Mouse (Mus musculus) liver, embryonic 13.5 days (tissue): Measurements from ENCODE around the gene Prr5l. TPM values are rescaled to one million over a fixed set of nuclear protein-coding genes. Genes with fewer than 3 reads are reported as not detected.

Experiments
- ATAC-seq: fragments of 200-750 bp; cut with Nextera tagmentation; 2 replicates; pipeline ENCODE4 v1.8.0; 2017; ENCODE audit warnings: low read depth, mild to moderate bottlenecking, moderate number of reproducible peaks, moderate library complexity
- DNase-seq: peaks from one replicate; pipeline ENCODE4 v3.0.0; 2022
- H3K27ac ChIP-seq: fragments of 300-500 bp; sonication (generic); 2 replicates; pipeline ENCODE4 v1.5.1; 2015; ENCODE audit warnings: moderate library complexity, mild to moderate bottlenecking, inconsistent platforms
- H3K27me3 ChIP-seq: fragments of 300-500 bp; sonication (generic); 2 replicates; pipeline ENCODE4 v1.6.1; 2015; ENCODE audit warnings: mild to moderate bottlenecking, inconsistent platforms
- H3K36me3 ChIP-seq: fragments of 300-500 bp; sonication (generic); 2 replicates; pipeline ENCODE4 v1.6.1; 2015; ENCODE audit warnings: mild to moderate bottlenecking, inconsistent platforms
- H3K4me1 ChIP-seq: fragments of 300-500 bp; sonication (generic); replicated peaks from 2 replicates; pipeline ENCODE4 v1.6.1; 2015; ENCODE audit warnings: inconsistent platforms
- H3K4me2 ChIP-seq: fragments of 300-500 bp; sonication (generic); 2 replicates; pipeline ENCODE4 v1.6.1; 2015; ENCODE audit warnings: inconsistent platforms, mild to moderate bottlenecking, moderate library complexity
- H3K4me3 ChIP-seq: fragments of 300-500 bp; sonication (generic); replicated peaks from 2 replicates; pipeline ENCODE4 v1.5.1; 2015; ENCODE audit warnings: mild to moderate bottlenecking, inconsistent platforms
- H3K9ac ChIP-seq: fragments of 300-500 bp; sonication (generic); 2 replicates; pipeline ENCODE4 v1.6.1; 2015; ENCODE audit warnings: mild to moderate bottlenecking, inconsistent platforms
- H3K9me3 ChIP-seq: fragments of 300-500 bp; sonication (generic); replicated peaks from 2 replicates; pipeline ENCODE4 v1.6.1; 2016; ENCODE audit warnings: inconsistent platforms
- WGBS: fragments of 180-500 bp; shearing (Covaris S2); methylation state at CpG from one replicate; pipeline ENCODE4 v1.1.7; 2015; ENCODE audit not compliant: insufficient replicate concordance; 5-methylcytosine and 5-hydroxymethylcytosine counted together
- polyA plus RNA-seq: library from polyadenylated mRNA; unstranded; fragments of >200 nt; fragmentation: Nextera tagmentation; extraction: Ambion mirVana; gene quantifications from 2 replicates; pipeline ENCODE4 v1.2.1, GENCODE M21; 2015

Prr5l gene
- polyA plus RNA-seq, 1 experiment from 2014 or later: 4.1 TPM

- DNase-seq: no peak
Measured at GRCm38 (mm10) chr2:101830186-101830915, 52.5 kb downstream of the Prr5l start.

GRCm38 (mm10) chr2:101829013-101829412 lies 53.8 kb downstream of the Prr5l start:
- Histone ChIP-seq H3K27me3 (no peaks in the 10 kb centered on the region), H3K4me2 (no peak overlapping the region), H3K4me3 (no peak overlapping the region), H3K4me1 (peaks cover 16% of the 10 kb centered on the region), H3K36me3 (no peaks in the 10 kb centered on the region), H3K9ac (no peak overlapping the region), H3K27ac (no peak overlapping the region), H3K9me3 (no peaks in the 10 kb centered on the region)
- ATAC-seq: no peak
- WGBS: 42% methylated on average over 4 of the region's 4 CpGs
- no peak for DNase-seq

More at GRCm38 (mm10) chr2:101830186-101830915, 52.5 kb downstream of the Prr5l start:
- Histone ChIP-seq H3K4me1 (peaks cover 16% of the 10 kb centered on the region), H3K4me3 (no peak overlapping the region), H3K4me2 (no peak overlapping the region), H3K9ac (no peak overlapping the region), H3K27ac (no peak overlapping the region), H3K27me3 (no peaks in the 10 kb centered on the region), H3K9me3 (no peaks in the 10 kb centered on the region), H3K36me3 (no peaks in the 10 kb centered on the region)
- ATAC-seq: no peak
- 46% methylated on average over 9 of the region's 9 CpGs for WGBS

DNA sequence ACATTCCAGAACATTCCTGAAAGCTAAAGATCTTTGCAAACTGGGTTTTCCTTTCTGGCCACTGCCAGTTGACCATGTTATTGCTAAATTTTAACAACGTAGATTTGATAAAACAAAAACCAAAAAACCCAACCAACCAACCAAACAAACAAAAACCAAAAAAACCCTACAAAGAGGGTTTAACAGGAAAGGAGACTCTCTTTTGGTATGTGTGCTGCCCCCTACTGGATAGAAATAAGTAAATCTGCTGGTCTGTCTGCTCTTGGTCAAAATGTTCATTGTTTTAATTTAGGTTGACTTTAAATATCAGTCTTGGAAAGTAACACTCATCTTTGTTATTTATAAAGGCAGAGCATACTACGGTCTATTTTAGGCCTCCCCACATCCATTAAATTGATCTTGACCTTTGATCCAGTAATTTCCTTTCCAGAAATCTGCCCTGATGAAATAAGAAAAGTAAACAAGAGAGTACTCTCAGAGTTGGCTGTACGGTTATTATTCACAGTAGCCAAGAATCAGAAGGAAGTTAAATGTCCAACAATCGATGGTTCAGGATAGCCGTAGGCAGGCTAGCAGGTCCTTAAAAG lies 54.7 kb downstream of the Prr5l start:
- Histone ChIP-seq H3K9ac (no peak overlapping the region), H3K4me1 (peaks cover 19% of the 10 kb centered on the region), H3K27me3 (no peaks in the 10 kb centered on the region), H3K4me2 (no peak overlapping the region), H3K27ac (no peak overlapping the region), H3K36me3 (no peaks in the 10 kb centered on the region), H3K4me3 (no peak overlapping the region), H3K9me3 (no peaks in the 10 kb centered on the region)
- ATAC-seq: no peak
- DNase-seq: no peak
- WGBS: 48% methylated on average over 5 of the region's 5 CpGs

GRCm38 (mm10) chr2:101827626-101828025 lies 55.2 kb downstream of the Prr5l start:
- Histone ChIP-seq H3K4me1 (peaks cover 25% of the 10 kb centered on the region), H3K36me3 (no peaks in the 10 kb centered on the region), H3K9me3 (no peaks in the 10 kb centered on the region), H3K4me3 (no peak overlapping the region), H3K27ac (no peak overlapping the region), H3K4me2 (no peak overlapping the region), H3K27me3 (no peaks in the 10 kb centered on the region), H3K9ac (no peak overlapping the region)
- DNase-seq: no peak
- WGBS: 8% methylated on average over 5 of the region's 5 CpGs
- ATAC-seq: peak; percentile 61

DNA sequence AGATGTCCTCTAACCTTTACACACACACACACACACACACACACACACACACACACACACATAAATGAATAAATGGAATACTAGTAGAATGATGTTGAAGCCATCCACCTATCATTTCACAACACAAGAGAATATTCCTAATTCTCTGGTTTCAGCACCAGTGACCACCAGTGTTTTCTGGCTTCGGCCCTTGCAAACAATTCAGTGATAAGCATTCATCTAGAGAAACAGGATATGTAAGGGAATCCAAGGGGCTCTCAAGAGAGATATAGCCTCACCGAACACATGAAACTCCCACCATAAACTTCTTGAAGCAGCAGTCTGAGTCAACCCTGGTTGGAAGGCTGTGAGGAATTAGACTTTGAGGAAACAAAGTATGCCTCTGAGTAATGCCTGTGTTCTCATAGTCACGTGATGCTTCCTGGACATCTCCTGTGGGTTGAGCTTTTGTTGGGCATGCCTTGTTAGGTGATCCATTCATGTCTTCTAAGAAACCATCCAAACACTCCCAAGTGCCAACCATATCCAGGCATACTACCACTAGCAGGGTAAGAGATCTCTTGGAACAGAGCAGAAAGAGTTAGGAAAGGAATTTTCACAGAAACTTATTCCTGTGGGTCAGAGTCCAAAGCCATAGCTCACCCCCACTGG lies 55.8 kb downstream of the Prr5l start:
- H3K9ac ChIP-seq: no peak overlapping the region
- no peaks in the 10 kb centered on the region for H3K36me3 ChIP-seq
- WGBS: 46% methylated on average over 3 of the region's 3 CpGs
- H3K27me3 ChIP-seq: no peaks in the 10 kb centered on the region
- H3K4me1 ChIP-seq: peaks cover 21% of the 10 kb centered on the region
- H3K27ac ChIP-seq: no peak overlapping the region
- no peak overlapping the region for H3K4me3 ChIP-seq
- ATAC-seq (no peak), DNase-seq (no peak)
- no peak overlapping the region for H3K4me2 ChIP-seq
- no peaks in the 10 kb centered on the region for H3K9me3 ChIP-seq

DNA sequence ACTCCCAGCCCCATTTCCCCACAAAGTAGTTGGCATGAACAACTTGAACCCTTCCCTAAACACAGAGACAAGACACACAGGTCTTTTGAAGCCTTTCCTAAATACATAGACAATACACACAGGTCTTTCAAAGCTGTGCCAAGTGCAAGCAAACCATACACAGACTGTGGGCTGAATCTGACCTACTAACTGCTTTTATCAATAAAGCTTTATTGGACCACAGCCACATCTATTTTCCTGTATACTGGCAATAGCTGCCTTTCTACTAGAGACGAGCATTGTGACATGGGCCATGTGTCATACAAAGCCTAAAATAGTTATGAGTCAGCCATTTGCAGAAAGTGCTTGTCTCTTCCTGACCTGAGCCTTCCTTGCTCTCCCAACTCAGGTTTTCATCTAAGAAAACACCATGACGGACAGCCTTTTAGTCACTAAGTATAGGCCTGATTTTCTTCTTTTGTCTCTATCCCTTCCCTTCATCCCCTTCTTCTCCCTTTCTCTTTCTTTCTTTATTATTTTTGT lies 56.6 kb downstream of the Prr5l start:
- no peak overlapping the region for H3K9ac ChIP-seq
- DNase-seq: no peak
- ATAC-seq: no peak
- 55% methylated on average over 2 of the region's 2 CpGs for WGBS
- no peaks in the 10 kb centered on the region for H3K27me3 ChIP-seq
- H3K4me3 ChIP-seq: no peak overlapping the region
- H3K4me2 ChIP-seq: no peak overlapping the region
- H3K4me1 ChIP-seq: peaks cover 22% of the 10 kb centered on the region
- H3K27ac ChIP-seq: no peak overlapping the region
- no peaks in the 10 kb centered on the region for H3K9me3 ChIP-seq
- H3K36me3 ChIP-seq: no peaks in the 10 kb centered on the region

DNA sequence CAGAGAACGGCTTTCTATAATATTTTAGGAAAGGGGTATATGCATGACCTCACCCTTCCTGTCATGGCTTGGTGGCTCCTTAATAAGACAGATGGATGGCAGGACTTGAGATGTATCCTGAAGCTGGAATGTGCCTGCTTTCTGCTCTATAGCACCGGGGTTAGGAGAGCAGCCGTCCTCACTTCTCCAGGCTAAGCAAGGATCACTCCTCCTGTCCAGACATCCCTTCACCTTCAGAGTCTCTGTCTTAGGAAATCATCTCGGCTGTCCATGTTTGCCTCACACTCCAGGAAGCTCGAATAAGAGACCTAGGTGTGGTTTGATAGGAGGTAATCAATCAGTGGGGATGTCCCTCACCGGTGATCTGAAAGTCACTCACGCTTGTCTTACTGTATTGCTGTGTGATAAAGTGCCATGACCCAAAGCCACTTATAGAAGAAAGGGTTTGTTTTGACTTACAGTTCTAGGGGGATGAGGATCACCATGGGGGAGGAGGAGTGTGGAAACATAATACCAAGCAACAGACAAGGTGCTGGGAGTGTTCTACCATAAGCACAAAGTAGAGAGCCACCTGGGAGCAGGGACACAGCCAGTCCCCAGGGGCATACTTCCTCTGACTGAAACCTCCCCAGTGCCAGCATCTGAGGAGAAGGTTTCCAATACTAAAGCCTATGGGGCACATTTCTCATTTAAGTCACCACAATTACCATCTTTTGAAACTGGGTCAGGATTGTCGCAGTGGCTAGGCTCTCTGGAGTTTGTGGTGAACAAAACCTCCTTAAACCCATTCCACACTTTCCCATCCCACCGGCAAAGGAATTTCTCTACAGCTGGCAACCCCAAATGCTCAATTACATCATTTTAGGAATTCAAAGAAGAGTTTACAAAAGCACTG lies 57.4 kb downstream of the Prr5l start:
- H3K27me3 ChIP-seq: no peaks in the 10 kb centered on the region
- DNase-seq: no peak
- no peak overlapping the region for H3K4me2 ChIP-seq
- H3K4me3 ChIP-seq: no peak overlapping the region
- H3K9me3 ChIP-seq: no peaks in the 10 kb centered on the region
- no peak overlapping the region for H3K9ac ChIP-seq
- 62% methylated on average over 9 of the region's 9 CpGs for WGBS
- no peak for ATAC-seq
- H3K27ac ChIP-seq: no peak overlapping the region
- no peaks in the 10 kb centered on the region for H3K36me3 ChIP-seq
- peaks cover 22% of the 10 kb centered on the region for H3K4me1 ChIP-seq

DNA sequence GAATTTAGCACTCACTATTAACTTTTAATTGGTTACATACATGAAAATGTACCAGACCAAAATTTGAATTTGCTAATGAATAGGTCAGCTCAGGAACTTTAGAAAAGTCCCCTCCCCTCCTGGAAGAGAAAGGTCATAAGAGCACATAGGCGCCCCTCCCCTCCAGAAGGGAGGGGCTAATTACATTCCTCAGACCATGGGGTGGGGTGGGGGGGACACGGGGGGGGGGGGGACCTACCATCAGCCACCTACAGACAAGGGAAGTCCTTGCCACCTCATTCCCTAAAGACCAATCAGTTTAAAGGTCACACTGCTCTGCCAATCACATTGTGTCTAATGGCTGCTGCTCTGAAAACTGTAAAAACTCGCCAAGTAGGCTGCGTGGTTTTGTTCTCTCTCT lies 59.0 kb downstream of the Prr5l start:
- H3K4me3 ChIP-seq: no peak overlapping the region
- H3K27ac ChIP-seq: no peak overlapping the region
- 52% methylated on average over 3 of the region's 4 CpGs for WGBS
- peaks cover 23% of the 10 kb centered on the region for H3K4me1 ChIP-seq
- no peaks in the 10 kb centered on the region for H3K27me3 ChIP-seq
- ATAC-seq (no peak), DNase-seq (no peak)
- H3K36me3 ChIP-seq: no peaks in the 10 kb centered on the region
- no peak overlapping the region for H3K4me2 ChIP-seq
- no peaks in the 10 kb centered on the region for H3K9me3 ChIP-seq
- no peak overlapping the region for H3K9ac ChIP-seq

GRCm38 (mm10) chr2:101822785-101823184 lies 60.0 kb downstream of the Prr5l start:
- Histone ChIP-seq H3K4me1 (peaks cover 20% of the 10 kb centered on the region), H3K9ac (no peak overlapping the region), H3K27me3 (no peaks in the 10 kb centered on the region), H3K4me2 (no peak overlapping the region), H3K27ac (no peak overlapping the region), H3K36me3 (no peaks in the 10 kb centered on the region), H3K4me3 (no peak overlapping the region), H3K9me3 (no peaks in the 10 kb centered on the region)
- no peak for DNase-seq
- 28% methylated on average over 13 of the region's 13 CpGs for WGBS
- no peak for ATAC-seq

- Histone ChIP-seq H3K27me3 (no peaks in the 10 kb centered on the region), H3K27ac (no peak overlapping the region), H3K4me3 (no peak overlapping the region), H3K9ac (no peak overlapping the region), H3K4me1 (peaks cover 13% of the 10 kb centered on the region; the same call in 1 of the 2 replicates), H3K36me3 (no peaks in the 10 kb centered on the region), H3K9me3 (no peaks in the 10 kb centered on the region), H3K4me2 (no peak overlapping the region)
- ATAC-seq (no peak), DNase-seq (no peak)
- WGBS: 54% methylated on average over 1 of the region's 1 CpGs
Measured at GRCm38 (mm10) chr2:101820816-101821215, 62.0 kb downstream of the Prr5l start.
